Mouse (Mus musculus) midbrain, embryonic 12.5 days (tissue): ENCODE measurements around the gene Kat5. TPM values are rescaled to one million over a fixed set of nuclear protein-coding genes. Genes with fewer than 3 reads are reported as not detected.

Experiments used
- ATAC-seq: fragments of 200-750 bp; cut with Nextera tagmentation; 2 replicates; pipeline ENCODE4 v1.8.0; 2017; ENCODE audit warnings: low read depth, moderate TSS enrichment, moderate library complexity; ENCODE audit not compliant: low FRiP score
- H3K27ac ChIP-seq: fragments of 300-500 bp; sonication (generic); replicated peaks from 2 replicates; pipeline ENCODE4 v1.5.1; 2016; ENCODE audit warnings: mild to moderate bottlenecking
- H3K27me3 ChIP-seq: fragments of 300-500 bp; sonication (generic); 2 replicates; pipeline ENCODE4 v1.6.1; 2016; ENCODE audit warnings: mild to moderate bottlenecking
- H3K36me3 ChIP-seq: fragments of 300-500 bp; sonication (generic); 2 replicates; pipeline ENCODE4 v1.6.1; 2016
- H3K4me1 ChIP-seq: fragments of 300-500 bp; sonication (generic); 2 replicates; pipeline ENCODE4 v1.6.1; 2016
- H3K4me2 ChIP-seq: fragments of 300-500 bp; sonication (generic); replicated peaks from 2 replicates; pipeline ENCODE4 v1.6.1; 2016; ENCODE audit warnings: mild to moderate bottlenecking, moderate library complexity
- H3K4me3 ChIP-seq: fragments of 300-500 bp; sonication (generic); 2 replicates; pipeline ENCODE4 v1.5.1; 2016; ENCODE audit warnings: mild to moderate bottlenecking
- H3K9ac ChIP-seq: fragments of 300-500 bp; sonication (generic); replicated peaks from 2 replicates; pipeline ENCODE4 v1.6.1; 2016; ENCODE audit warnings: mild to moderate bottlenecking, moderate library complexity
- H3K9me3 ChIP-seq: fragments of 300-500 bp; sonication (generic); 2 replicates; pipeline ENCODE4 v1.6.1; 2016; ENCODE audit warnings: mild to moderate bottlenecking
- WGBS: fragments of 180-500 bp; shearing (Covaris S2); methylation state at CpG from one replicate; pipeline ENCODE4 v1.1.7; 2016; 5-methylcytosine and 5-hydroxymethylcytosine counted together
- polyA plus RNA-seq: library from polyadenylated mRNA; unstranded; fragments of >200 nt; fragmentation: Nextera tagmentation; extraction: Ambion mirVana; gene quantifications from 2 replicates; pipeline ENCODE4 v1.2.1, GENCODE M21; 2016

Gene Kat5
- 80.4 and 81.6 TPM in 2 replicates for polyA plus RNA-seq

- Histone ChIP-seq H3K27me3 (peaks cover 6% of the 10 kb centered on the region; the same call in 1 of the 2 replicates), H3K4me3 (peak within 1 kb of the TSS; percentile 74), H3K9me3 (no peaks in the 10 kb centered on the region), H3K4me2 (peak within 1 kb of the TSS; percentile 57), H3K9ac (peak within 1 kb of the TSS; percentile 79), H3K4me1 (peaks cover 25% of the 10 kb centered on the region), H3K36me3 (peaks cover 42% of the 10 kb centered on the region), H3K27ac (peak within 1 kb of the TSS; percentile 99)
- peak; percentile 93 for ATAC-seq
- WGBS: under 1% methylated on average over 52 of the region's 55 CpGs
Measured at GRCm38 (mm10) chr19:5609547-5610404, at the start of gene Kat5. TSS of gene Kat5 (minus strand) at chr19:5610237.

DNA sequence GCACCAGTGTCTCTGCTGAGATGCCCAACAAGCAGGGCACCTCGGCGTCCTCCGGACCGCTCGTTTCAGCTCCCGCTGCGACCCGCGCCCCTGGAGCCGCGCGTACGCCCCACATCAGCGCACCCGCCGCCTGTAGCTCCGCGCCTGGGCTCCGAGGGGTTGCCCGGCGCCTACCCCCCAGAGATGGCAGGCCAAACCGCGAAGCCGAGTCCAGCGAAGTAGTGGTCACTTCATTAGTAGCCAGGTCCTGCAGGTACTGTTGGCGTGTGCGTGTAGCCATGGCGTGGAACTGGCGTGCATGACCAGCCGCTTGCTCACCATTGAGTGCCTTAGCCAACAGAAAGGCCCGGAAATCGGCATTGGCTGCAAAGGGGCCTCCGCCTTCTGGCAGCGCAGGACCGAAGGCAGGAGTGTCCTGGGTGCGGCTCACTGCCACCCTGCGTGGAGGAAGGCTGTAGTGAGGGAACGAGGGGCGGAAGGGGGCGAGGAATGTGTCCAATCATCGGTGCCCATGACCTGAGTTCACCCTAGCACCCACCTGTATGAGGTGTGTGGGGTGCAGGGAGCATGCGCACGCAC is 44.8 kb upstream of the Kat5 start:
- no peak overlapping the region for H3K27ac ChIP-seq

GRCm38 (mm10) chr19:5653969-5654719 is 44.1 kb upstream of the Kat5 start:
- peak; percentile 79; the same call in 1 of the 2 replicates for ATAC-seq
- peak overlapping the region; percentile 46 for H3K4me3 ChIP-seq
- H3K4me1 ChIP-seq: peaks cover 18% of the 10 kb centered on the region
- peaks cover 56% of the 10 kb centered on the region for H3K27me3 ChIP-seq
- H3K9me3 ChIP-seq: no peaks in the 10 kb centered on the region
- WGBS: 3% methylated on average over 62 of the region's 62 CpGs
- peak overlapping the region; percentile 51 for H3K9ac ChIP-seq
- peak overlapping the region; percentile 70 for H3K4me2 ChIP-seq
- H3K27ac ChIP-seq: no peak overlapping the region
- peaks cover 7% of the 10 kb centered on the region; the same call in 1 of the 2 replicates for H3K36me3 ChIP-seq

More for the DNA sequence above, 44.8 kb upstream of the Kat5 start:
- H3K4me3 ChIP-seq: peak overlapping the region; percentile 46
- peak overlapping the region; percentile 51 for H3K9ac ChIP-seq
- H3K36me3 ChIP-seq: peaks cover 7% of the 10 kb centered on the region; the same call in 1 of the 2 replicates
- H3K9me3 ChIP-seq: no peaks in the 10 kb centered on the region
- H3K4me1 ChIP-seq: peaks cover 16% of the 10 kb centered on the region
- WGBS: 9% methylated on average over 43 of the region's 43 CpGs
- H3K27me3 ChIP-seq: peaks cover 56% of the 10 kb centered on the region
- peak overlapping the region; percentile 70 for H3K4me2 ChIP-seq
- no peak for ATAC-seq

DNA sequence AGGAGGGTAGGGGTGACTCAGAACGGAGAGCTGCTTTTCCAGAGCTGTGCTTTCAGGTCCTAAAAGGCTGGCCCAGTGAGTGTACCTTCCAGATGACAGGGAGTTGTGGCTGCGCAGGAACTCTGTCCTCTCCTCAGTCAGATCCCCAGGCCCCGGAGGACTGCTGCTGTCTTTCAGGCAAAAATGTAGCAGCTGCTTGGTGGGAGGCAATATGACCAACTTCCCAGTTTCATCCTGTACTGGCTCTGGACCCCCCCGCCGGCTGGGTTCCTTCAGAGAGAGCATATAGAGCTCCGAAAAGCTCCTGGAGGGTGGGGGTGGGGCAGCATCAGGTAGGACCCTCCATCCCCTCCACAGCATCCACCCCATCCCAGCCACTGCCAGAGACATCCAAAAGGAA is 42.5 kb upstream of the Kat5 start:
- Histone ChIP-seq H3K9ac (no peak overlapping the region), H3K36me3 (peaks cover 11% of the 10 kb centered on the region), H3K27ac (no peak overlapping the region), H3K27me3 (peaks cover 56% of the 10 kb centered on the region), H3K4me1 (peaks cover 28% of the 10 kb centered on the region), H3K9me3 (no peaks in the 10 kb centered on the region), H3K4me3 (no peak overlapping the region), H3K4me2 (no peak overlapping the region)
- no peak for ATAC-seq
- 73% methylated on average over 6 of the region's 6 CpGs for WGBS

GRCm38 (mm10) chr19:5651502-5652274 is 41.7 kb upstream of the Kat5 start:
- no peak for ATAC-seq
- peaks cover 55% of the 10 kb centered on the region for H3K27me3 ChIP-seq
- WGBS: 58% methylated on average over 13 of the region's 13 CpGs
- H3K27ac ChIP-seq: no peak overlapping the region
- no peak overlapping the region for H3K4me3 ChIP-seq
- peaks cover 20% of the 10 kb centered on the region for H3K36me3 ChIP-seq
- H3K9me3 ChIP-seq: no peaks in the 10 kb centered on the region
- peaks cover 28% of the 10 kb centered on the region for H3K4me1 ChIP-seq
- no peak overlapping the region for H3K4me2 ChIP-seq
- no peak overlapping the region for H3K9ac ChIP-seq

GRCm38 (mm10) chr19:5649298-5649741 is 39.3 kb upstream of the Kat5 start:
- peak overlapping the region; percentile 61 for H3K4me2 ChIP-seq
- H3K36me3 ChIP-seq: peaks cover 42% of the 10 kb centered on the region
- peak overlapping the region; percentile 48 for H3K9ac ChIP-seq
- no peaks in the 10 kb centered on the region for H3K9me3 ChIP-seq
- ATAC-seq: peak; percentile 9; the same call in 1 of the 2 replicates
- no peak overlapping the region; the same call in 1 of the 2 replicates for H3K4me3 ChIP-seq
- peaks cover 19% of the 10 kb centered on the region for H3K4me1 ChIP-seq
- WGBS: 74% methylated on average over 6 of the region's 6 CpGs
- H3K27me3 ChIP-seq: peaks cover 31% of the 10 kb centered on the region
- H3K27ac ChIP-seq: peak overlapping the region; percentile 69

DNA sequence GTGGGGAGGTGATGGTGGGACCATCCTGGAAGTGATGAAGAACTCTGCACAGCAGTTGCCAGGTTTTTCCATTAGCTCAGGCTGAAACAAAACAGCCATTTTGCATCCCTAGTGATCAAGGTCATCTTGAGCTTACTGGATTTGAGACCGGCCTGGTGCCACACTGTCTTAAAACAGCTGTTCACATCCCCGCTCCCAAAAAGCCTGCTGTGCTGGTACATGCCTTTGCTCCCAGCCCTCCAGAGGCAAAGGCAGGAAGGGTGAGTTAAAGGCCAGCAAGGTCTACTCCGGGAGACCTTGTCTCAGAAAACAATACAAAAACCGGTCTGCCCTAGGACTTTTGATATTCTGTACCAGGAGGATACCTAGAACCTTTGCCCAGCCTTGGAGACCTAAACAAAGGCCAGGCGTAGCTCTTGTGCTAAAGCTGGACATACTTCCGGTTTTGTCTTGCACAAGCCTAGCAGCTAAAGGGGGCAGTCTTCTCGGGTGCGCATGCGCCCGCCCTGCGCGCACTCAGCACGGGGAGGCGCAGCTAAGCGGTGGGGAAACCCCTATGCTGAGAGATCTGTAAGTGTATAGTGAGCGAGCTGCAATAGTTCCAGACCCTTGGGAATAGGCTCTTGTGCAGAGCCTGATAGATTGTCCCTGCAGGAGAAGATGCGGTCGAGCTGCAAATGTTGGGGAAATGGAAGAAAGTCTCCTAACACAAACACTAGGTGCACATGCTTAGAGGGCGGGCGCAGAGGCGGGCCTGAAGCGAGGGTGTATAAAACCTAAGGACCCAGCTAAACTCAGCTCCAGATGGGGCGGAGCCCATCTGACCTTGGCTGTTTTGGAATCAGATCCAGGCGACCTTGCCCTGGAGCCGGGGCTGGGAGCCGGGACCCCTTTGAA is 38.6 kb upstream of the Kat5 start:
- Histone ChIP-seq H3K4me2 (peak overlapping the region; percentile 61), H3K4me3 (peak overlapping the region; percentile 26), H3K9ac (peak overlapping the region; percentile 48), H3K27me3 (peaks cover 24% of the 10 kb centered on the region), H3K27ac (peak overlapping the region; percentile 69), H3K9me3 (no peaks in the 10 kb centered on the region), H3K36me3 (peaks cover 49% of the 10 kb centered on the region), H3K4me1 (peaks cover 12% of the 10 kb centered on the region)
- peak; percentile 78 for ATAC-seq
- 15% methylated on average over 26 of the region's 26 CpGs for WGBS

DNA sequence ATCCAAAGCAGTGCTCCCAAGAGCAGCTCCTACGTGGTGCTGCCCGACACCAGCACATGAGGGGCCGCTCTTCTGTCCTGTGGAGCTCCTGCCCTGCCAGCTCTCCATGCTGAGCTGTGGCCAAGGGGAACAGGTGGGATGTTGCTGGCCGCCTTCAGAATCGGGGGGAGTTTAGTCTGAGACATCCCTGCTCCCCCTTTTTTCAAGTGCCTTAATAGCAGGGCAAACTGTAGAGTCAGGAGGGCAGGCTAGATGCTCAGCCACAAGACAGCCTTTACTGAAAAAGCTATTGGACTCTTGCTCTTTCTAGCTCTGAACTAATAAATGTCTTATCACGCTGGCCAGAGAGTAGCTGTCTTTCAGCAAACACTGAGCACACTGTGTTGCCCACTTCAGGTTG is 37.8 kb upstream of the Kat5 start:
- Histone ChIP-seq H3K9ac (no peak overlapping the region), H3K4me3 (no peak overlapping the region), H3K36me3 (peaks cover 56% of the 10 kb centered on the region), H3K9me3 (no peaks in the 10 kb centered on the region), H3K4me2 (no peak overlapping the region), H3K27me3 (peaks cover 16% of the 10 kb centered on the region), H3K27ac (peak overlapping the region; percentile 69; the same call in 1 of the 2 replicates), H3K4me1 (peaks cover 12% of the 10 kb centered on the region)
- 93% methylated on average over 6 of the region's 6 CpGs for WGBS
- no peak for ATAC-seq

GRCm38 (mm10) chr19:5646731-5647330 is 36.8 kb upstream of the Kat5 start:
- no peak for ATAC-seq
- Histone ChIP-seq H3K4me2 (no peak overlapping the region), H3K27me3 (peaks cover 7% of the 10 kb centered on the region; the same call in 1 of the 2 replicates), H3K36me3 (peaks cover 63% of the 10 kb centered on the region), H3K27ac (no peak overlapping the region), H3K4me1 (peaks cover 12% of the 10 kb centered on the region), H3K9me3 (no peaks in the 10 kb centered on the region), H3K4me3 (no peak overlapping the region), H3K9ac (no peak overlapping the region)
- WGBS: 91% methylated on average over 8 of the region's 8 CpGs

GRCm38 (mm10) chr19:5645280-5645679 is 35.2 kb upstream of the Kat5 start:
- WGBS: 98% methylated on average over 9 of the region's 9 CpGs
- H3K4me1 ChIP-seq: peaks cover 12% of the 10 kb centered on the region
- H3K27me3 ChIP-seq: no peaks in the 10 kb centered on the region
- H3K9me3 ChIP-seq: no peaks in the 10 kb centered on the region
- H3K27ac ChIP-seq: no peak overlapping the region
- H3K4me3 ChIP-seq: no peak overlapping the region
- no peak overlapping the region for H3K9ac ChIP-seq
- H3K4me2 ChIP-seq: no peak overlapping the region
- no peak for ATAC-seq
- H3K36me3 ChIP-seq: peaks cover 74% of the 10 kb centered on the region
